Mouse (Mus musculus) cerebellum, adult 2 months (tissue): Measurements from ENCODE around the gene Pcgf6.

Source experiments
- CTCF ChIP-seq: fragments of 200-500 bp; IDR thresholded peaks from 2 replicates; pipeline ENCODE4 v1.5.1; 2011; ENCODE audit warnings: low read depth, mild to moderate bottlenecking, control low read depth, low read length, moderate library complexity, borderline replicate concordance; ENCODE audit not compliant: insufficient read depth
- POLR2A ChIP-seq: fragments of 200-500 bp; IDR thresholded peaks from 2 replicates; pipeline ENCODE4 v1.6.1; 2011; ENCODE audit warnings: low read length, control low read depth, borderline replicate concordance; ENCODE audit not compliant: insufficient read depth

- TF ChIP-seq CTCF (no peak), POLR2A (no peak)
These were observed 66.7 kb downstream of the Pcgf6 start for GRCm38 (mm10) chr19:46983966-46984380.
